Mouse (Mus musculus) retina, adult 2 months (tissue): ENCODE data around the gene D5Ertd579e.
A peak's percentile ranks its signal among the peaks of the same experiment; 100 is the strongest.

ENCODE experiments used
- DNase-seq: peaks from one replicate; pipeline ENCODE4 v3.0.0-alpha.2; 2012; ENCODE audit warnings: low read depth, low spot score

D5Ertd579e gene

GRCm38 (mm10) chr5:36695461-36696231 is at the start of gene D5Ertd579e:
Gene D5Ertd579e, minus strand, starts transcription at chr5:36696024.
- peak; percentile 83 for DNase-seq

GRCm38 (mm10) chr5:36742126-36742848 is 46.5 kb upstream of the D5Ertd579e start:
- DNase-seq: no peak

- DNase-seq: no peak
Observed at GRCm38 (mm10) chr5:36739829-36740228, 44.0 kb upstream of the D5Ertd579e start.

- DNase-seq: no peak
Observed at GRCm38 (mm10) chr5:36738799-36739615, 43.2 kb upstream of the D5Ertd579e start.

GRCm38 (mm10) chr5:36737765-36738164 is 41.9 kb upstream of the D5Ertd579e start:
- no peak for DNase-seq

- DNase-seq: no peak
Observed at GRCm38 (mm10) chr5:36736009-36736408, 40.2 kb upstream of the D5Ertd579e start.

- DNase-seq: no peak
Observed at GRCm38 (mm10) chr5:36735106-36735505, 39.3 kb upstream of the D5Ertd579e start.

- no peak for DNase-seq
Observed at GRCm38 (mm10) chr5:36733405-36733804, 37.6 kb upstream of the D5Ertd579e start.

GRCm38 (mm10) chr5:36731901-36732652 is 36.3 kb upstream of the D5Ertd579e start:
- DNase-seq: no peak

- no peak for DNase-seq
Observed at GRCm38 (mm10) chr5:36730689-36731088, 34.9 kb upstream of the D5Ertd579e start.

- no peak for DNase-seq
Observed at GRCm38 (mm10) chr5:36729923-36730322, 34.1 kb upstream of the D5Ertd579e start.

- DNase-seq: no peak
Observed at GRCm38 (mm10) chr5:36729086-36729473, 33.3 kb upstream of the D5Ertd579e start.

- no peak for DNase-seq
Observed at GRCm38 (mm10) chr5:36728403-36729085, 32.7 kb upstream of the D5Ertd579e start.

- no peak for DNase-seq
Observed at GRCm38 (mm10) chr5:36727776-36728175, 32.0 kb upstream of the D5Ertd579e start.

- no peak for DNase-seq
Observed at GRCm38 (mm10) chr5:36727136-36727535, 31.3 kb upstream of the D5Ertd579e start.

- DNase-seq: no peak
Observed at GRCm38 (mm10) chr5:36726387-36726801, 30.6 kb upstream of the D5Ertd579e start.

GRCm38 (mm10) chr5:36725861-36726260 is 30.0 kb upstream of the D5Ertd579e start:
- DNase-seq: no peak

GRCm38 (mm10) chr5:36724274-36724673 is 28.4 kb upstream of the D5Ertd579e start:
- no peak for DNase-seq

- DNase-seq: no peak
Observed at GRCm38 (mm10) chr5:36723356-36723755, 27.5 kb upstream of the D5Ertd579e start.

GRCm38 (mm10) chr5:36722415-36722856 is 26.6 kb upstream of the D5Ertd579e start:
- no peak for DNase-seq
